Mouse (Mus musculus): Measurements from ENCODE around the gene Acsl1. TPM values are rescaled to one million over a fixed set of nuclear protein-coding genes. Genes with fewer than 3 reads are reported as not detected.

Gene Acsl1
- total and polyA plus RNA-seq, 2 experiments from 2014 or later = 291 to 297 TPM

- H3K4me2 ChIP-seq (ENCODE audit: low read depth, low read length) = no peak overlapping the region
- no peak overlapping the region for H3K27ac ChIP-seq (ENCODE audit: low read depth)
- no peaks in the 10 kb centered on the region for H3K9me3 ChIP-seq (replicated peaks; ENCODE audit: control insufficient read depth, low read length)
- no peaks in the 10 kb centered on the region for H3K27me3 ChIP-seq (ENCODE audit: control insufficient read depth, insufficient read depth, low read length)
- H3K4me1 ChIP-seq (ENCODE audit: control insufficient read depth, insufficient read depth) = no peaks in the 10 kb centered on the region
- ATAC-seq (ENCODE audit: insufficient read depth, low read depth) = no peak
- DNase-seq (ENCODE audit: low spot score) = no peak
- TF ChIP-seq EP300 (IDR thresholded peaks at IDR 0.05; ENCODE audit: low read depth) = no peak
- peak; percentile 38 for TF ChIP-seq CTCF (IDR thresholded peaks at IDR 0.05; ENCODE audit: low read depth)
- H3K9ac ChIP-seq (replicated peaks; ENCODE audit: low read depth, low read length) = no peak overlapping the region
- no peak overlapping the region for H3K4me3 ChIP-seq (ENCODE audit: low read depth, low read length)
- 85% methylated on average over 6 of the region's 6 CpGs for WGBS
- peaks cover 25% of the 10 kb centered on the region for H3K36me3 ChIP-seq (replicated peaks; ENCODE audit: control insufficient read depth, insufficient read depth, low read length)
These were observed 88.6 kb downstream of the Acsl1 start for GRCm38 (mm10) chr8:46559428-46559827.

- no peak overlapping the region for H3K4me2 ChIP-seq (ENCODE audit: low read depth, low read length)
- no peaks in the 10 kb centered on the region for H3K4me1 ChIP-seq (ENCODE audit: control insufficient read depth, insufficient read depth)
- H3K36me3 ChIP-seq (replicated peaks; ENCODE audit: control insufficient read depth, insufficient read depth, low read length) = peaks cover 26% of the 10 kb centered on the region
- no peak overlapping the region for H3K4me3 ChIP-seq (ENCODE audit: low read depth, low read length)
- H3K9me3 ChIP-seq (replicated peaks; ENCODE audit: control insufficient read depth, low read length) = no peaks in the 10 kb centered on the region
- WGBS = 88% methylated on average over 16 of the region's 16 CpGs
- H3K27ac ChIP-seq (ENCODE audit: low read depth) = no peak overlapping the region
- H3K9ac ChIP-seq (replicated peaks; ENCODE audit: low read depth, low read length) = no peak overlapping the region
- TF ChIP-seq EP300 (IDR thresholded peaks at IDR 0.05; ENCODE audit: low read depth) (no peak), CTCF (IDR thresholded peaks at IDR 0.05; ENCODE audit: low read depth) (no peak)
- ATAC-seq (ENCODE audit: insufficient read depth, low read depth) = no peak
- DNase-seq (ENCODE audit: low spot score) = no peak
- no peaks in the 10 kb centered on the region for H3K27me3 ChIP-seq (ENCODE audit: control insufficient read depth, insufficient read depth, low read length)
These were observed 91.5 kb downstream of the Acsl1 start for GRCm38 (mm10) chr8:46562333-46562732.

GRCm38 (mm10) chr8:46566914-46567529 lies 96.2 kb downstream of the Acsl1 start:
- H3K36me3 ChIP-seq (replicated peaks; ENCODE audit: control insufficient read depth, insufficient read depth, low read length) = peaks cover 18% of the 10 kb centered on the region

GRCm38 (mm10) chr8:46567946-46568345 lies 97.1 kb downstream of the Acsl1 start:
- no peak for ATAC-seq (ENCODE audit: insufficient read depth, low read depth)
- TF ChIP-seq CTCF (IDR thresholded peaks at IDR 0.05; ENCODE audit: low read depth) (no peak), EP300 (IDR thresholded peaks at IDR 0.05; ENCODE audit: low read depth) (no peak)
- H3K27ac ChIP-seq (ENCODE audit: low read depth) = no peak overlapping the region
- WGBS = 73% methylated on average over 8 of the region's 8 CpGs
- no peak for DNase-seq (ENCODE audit: low spot score)
- H3K4me1 ChIP-seq (ENCODE audit: control insufficient read depth, insufficient read depth) = no peaks in the 10 kb centered on the region
- H3K4me3 ChIP-seq (ENCODE audit: low read depth, low read length) = no peak overlapping the region
- H3K9ac ChIP-seq (replicated peaks; ENCODE audit: low read depth, low read length) = no peak overlapping the region
- H3K4me2 ChIP-seq (ENCODE audit: low read depth, low read length) = no peak overlapping the region
- H3K9me3 ChIP-seq (replicated peaks; ENCODE audit: control insufficient read depth, low read length) = no peaks in the 10 kb centered on the region
- no peaks in the 10 kb centered on the region for H3K27me3 ChIP-seq (ENCODE audit: control insufficient read depth, insufficient read depth, low read length)
- H3K36me3 ChIP-seq (replicated peaks; ENCODE audit: control insufficient read depth, insufficient read depth, low read length) = peaks cover 10% of the 10 kb centered on the region; the same call in 1 of the 2 replicates

More at GRCm38 (mm10) chr8:46566914-46567529, 96.2 kb downstream of the Acsl1 start:
- ATAC-seq (ENCODE audit: insufficient read depth, low read depth) (no peak), DNase-seq (ENCODE audit: low spot score) (no peak)
- H3K4me1 ChIP-seq (ENCODE audit: control insufficient read depth, insufficient read depth) = no peaks in the 10 kb centered on the region
- TF ChIP-seq EP300 (IDR thresholded peaks at IDR 0.05; ENCODE audit: low read depth) = no peak
- no peak for TF ChIP-seq CTCF (IDR thresholded peaks at IDR 0.05; ENCODE audit: low read depth)
- no peaks in the 10 kb centered on the region for H3K9me3 ChIP-seq (replicated peaks; ENCODE audit: control insufficient read depth, low read length)
- WGBS = 88% methylated on average over 7 of the region's 7 CpGs
- H3K27me3 ChIP-seq (ENCODE audit: control insufficient read depth, insufficient read depth, low read length) = no peaks in the 10 kb centered on the region
- no peak overlapping the region for H3K27ac ChIP-seq (ENCODE audit: low read depth)
- no peak overlapping the region for H3K4me2 ChIP-seq (ENCODE audit: low read depth, low read length)
- no peak overlapping the region for H3K4me3 ChIP-seq (ENCODE audit: low read depth, low read length)
- H3K9ac ChIP-seq (replicated peaks; ENCODE audit: low read depth, low read length) = no peak overlapping the region

- Histone ChIP-seq H3K4me2 (ENCODE audit: low read depth, low read length) (no peak overlapping the region), H3K36me3 (replicated peaks; ENCODE audit: control insufficient read depth, insufficient read depth, low read length) (peaks cover 7% of the 10 kb centered on the region; the same call in 1 of the 2 replicates), H3K9ac (replicated peaks; ENCODE audit: low read depth, low read length) (no peak overlapping the region), H3K9me3 (replicated peaks; ENCODE audit: control insufficient read depth, low read length) (no peaks in the 10 kb centered on the region), H3K27ac (ENCODE audit: low read depth) (no peak overlapping the region), H3K4me3 (ENCODE audit: low read depth, low read length) (no peak overlapping the region), H3K27me3 (ENCODE audit: control insufficient read depth, insufficient read depth, low read length) (no peaks in the 10 kb centered on the region), H3K4me1 (ENCODE audit: control insufficient read depth, insufficient read depth) (no peaks in the 10 kb centered on the region)
- WGBS = 77% methylated on average over 2 of the region's 2 CpGs
- no peak for ATAC-seq (ENCODE audit: insufficient read depth, low read depth)
- TF ChIP-seq EP300 (IDR thresholded peaks at IDR 0.05; ENCODE audit: low read depth) (no peak), CTCF (IDR thresholded peaks at IDR 0.05; ENCODE audit: low read depth) (peak; percentile 28; the same call in 1 of the 2 replicates)
- DNase-seq (ENCODE audit: low spot score) = no peak
These were observed 98.1 kb downstream of the Acsl1 start for GRCm38 (mm10) chr8:46568942-46569341.

All from heart, postnatal 0 days (tissue).